Mouse (Mus musculus): ENCODE data around the gene Pcyt2. TPM values are rescaled to one million over a fixed set of nuclear protein-coding genes. Genes with fewer than 3 reads are reported as not detected.
"Not testable (repeated sequence)": the region's sequence is repeated elsewhere in the genome, so short reads cannot be mapped to it uniquely, and the experiment has no call there.

Gene Pcyt2
- polyA plus RNA-seq, 1 experiment from 2014 or later = 393 TPM

- peak; percentile 59 for ATAC-seq
- Histone ChIP-seq H3K4me2 (ENCODE audit: low read depth, low read length) (peak overlapping the region; percentile 85), H3K4me3 (ENCODE audit: low read length) (peak overlapping the region; percentile 94), H3K27ac (ENCODE audit: low read length) (peak overlapping the region; percentile 89), H3K9me3 (ENCODE audit: control insufficient read depth, low read length) (no peaks in the 10 kb centered on the region), H3K36me3 (ENCODE audit: control insufficient read depth, insufficient read depth, low read length) (peaks cover 27% of the 10 kb centered on the region), H3K9ac (ENCODE audit: low read depth, low read length) (peak overlapping the region; percentile 99), H3K4me1 (ENCODE audit: control insufficient read depth, insufficient read depth, low read length) (peaks cover 24% of the 10 kb centered on the region), H3K27me3 (replicated peaks; ENCODE audit: control insufficient read depth, insufficient read depth, low read length) (no peaks in the 10 kb centered on the region)
- WGBS = 4% methylated on average over 78 of the region's 99 CpGs
Measured at GRCm38 (mm10) chr11:120597240-120598235, 20.2 kb downstream of the Pcyt2 start.

- H3K27ac ChIP-seq (ENCODE audit: low read length) = no peak overlapping the region
- no peak overlapping the region for H3K9ac ChIP-seq (ENCODE audit: low read depth, low read length)
- peaks cover 17% of the 10 kb centered on the region for H3K36me3 ChIP-seq (ENCODE audit: control insufficient read depth, insufficient read depth, low read length)
- H3K27me3 ChIP-seq (replicated peaks; ENCODE audit: control insufficient read depth, insufficient read depth, low read length) = no peaks in the 10 kb centered on the region
- ATAC-seq = no peak
- no peak overlapping the region for H3K4me3 ChIP-seq (ENCODE audit: low read length)
- WGBS = 89% methylated on average over 6 of the region's 6 CpGs
- H3K4me2 ChIP-seq (ENCODE audit: low read depth, low read length) = no peak overlapping the region
- no peaks in the 10 kb centered on the region for H3K4me1 ChIP-seq (ENCODE audit: control insufficient read depth, insufficient read depth, low read length)
- no peaks in the 10 kb centered on the region for H3K9me3 ChIP-seq (ENCODE audit: control insufficient read depth, low read length)
Measured at GRCm38 (mm10) chr11:120588531-120588930, 29.2 kb downstream of the Pcyt2 start.

- ATAC-seq = no peak
- peaks cover 15% of the 10 kb centered on the region for H3K36me3 ChIP-seq (ENCODE audit: control insufficient read depth, insufficient read depth, low read length)
Measured at GRCm38 (mm10) chr11:120583937-120584336, 33.8 kb downstream of the Pcyt2 start.

GRCm38 (mm10) chr11:120582982-120583293, 34.8 kb downstream of the Pcyt2 start:
- not testable (repeated sequence) for H3K4me2 ChIP-seq (ENCODE audit: low read depth, low read length); H3K9ac ChIP-seq (ENCODE audit: low read depth, low read length); H3K27ac ChIP-seq (ENCODE audit: low read length); H3K9me3 ChIP-seq (ENCODE audit: control insufficient read depth, low read length); H3K4me3 ChIP-seq (ENCODE audit: low read length); H3K27me3 ChIP-seq (replicated peaks; ENCODE audit: control insufficient read depth, insufficient read depth, low read length); ATAC-seq
- WGBS = 87% methylated on average over 2 of the region's 2 CpGs
- peaks cover 25% of the 10 kb centered on the region for H3K36me3 ChIP-seq (ENCODE audit: control insufficient read depth, insufficient read depth, low read length)
- peaks cover 28% of the 10 kb centered on the region for H3K4me1 ChIP-seq (ENCODE audit: control insufficient read depth, insufficient read depth, low read length)

More at GRCm38 (mm10) chr11:120583937-120584336, 33.8 kb downstream of the Pcyt2 start:
- Histone ChIP-seq H3K4me2 (ENCODE audit: low read depth, low read length) (no peak overlapping the region), H3K27ac (ENCODE audit: low read length) (no peak overlapping the region), H3K27me3 (replicated peaks; ENCODE audit: control insufficient read depth, insufficient read depth, low read length) (no peaks in the 10 kb centered on the region), H3K4me1 (ENCODE audit: control insufficient read depth, insufficient read depth, low read length) (peaks cover 18% of the 10 kb centered on the region), H3K4me3 (ENCODE audit: low read length) (no peak overlapping the region), H3K9me3 (ENCODE audit: control insufficient read depth, low read length) (no peaks in the 10 kb centered on the region), H3K9ac (ENCODE audit: low read depth, low read length) (no peak overlapping the region)
- 97% methylated on average over 1 of the region's 1 CpGs for WGBS

GRCm38 (mm10) chr11:120582268-120582981, 35.3 kb downstream of the Pcyt2 start:
- no peak for ATAC-seq
- no peaks in the 10 kb centered on the region for H3K9me3 ChIP-seq (ENCODE audit: control insufficient read depth, low read length)
- H3K4me3 ChIP-seq (ENCODE audit: low read length) = peak overlapping the region; percentile 75
- peaks cover 29% of the 10 kb centered on the region for H3K36me3 ChIP-seq (ENCODE audit: control insufficient read depth, insufficient read depth, low read length)
- no peaks in the 10 kb centered on the region for H3K27me3 ChIP-seq (replicated peaks; ENCODE audit: control insufficient read depth, insufficient read depth, low read length)
- H3K4me2 ChIP-seq (ENCODE audit: low read depth, low read length) = peak overlapping the region; percentile 63
- peak overlapping the region; percentile 93 for H3K27ac ChIP-seq (ENCODE audit: low read length)
- H3K4me1 ChIP-seq (ENCODE audit: control insufficient read depth, insufficient read depth, low read length) = peaks cover 33% of the 10 kb centered on the region
- H3K9ac ChIP-seq (ENCODE audit: low read depth, low read length) = peak overlapping the region; percentile 94
- 70% methylated on average over 8 of the region's 8 CpGs for WGBS

- peak; percentile 40 for ATAC-seq
- Histone ChIP-seq H3K4me2 (ENCODE audit: low read depth, low read length) (peak within 1 kb of the TSS; percentile 63), H3K27me3 (replicated peaks; ENCODE audit: control insufficient read depth, insufficient read depth, low read length) (no peaks in the 10 kb centered on the region), H3K4me3 (ENCODE audit: low read length) (peak within 1 kb of the TSS; percentile 75), H3K36me3 (ENCODE audit: control insufficient read depth, insufficient read depth, low read length) (peaks cover 29% of the 10 kb centered on the region), H3K27ac (ENCODE audit: low read length) (peak within 1 kb of the TSS; percentile 93), H3K9me3 (ENCODE audit: control insufficient read depth, low read length) (no peaks in the 10 kb centered on the region), H3K4me1 (ENCODE audit: control insufficient read depth, insufficient read depth, low read length) (peaks cover 38% of the 10 kb centered on the region), H3K9ac (ENCODE audit: low read depth, low read length) (peak within 1 kb of the TSS; percentile 94)
- WGBS = 4% methylated on average over 70 of the region's 75 CpGs
Measured at GRCm38 (mm10) chr11:120581490-120582267, 36.1 kb downstream of the Pcyt2 start, which contains the start of gene Arhgdia. Gene Arhgdia (minus strand): TSS chr11:120581624.

GRCm38 (mm10) chr11:120580871-120581331, 36.8 kb downstream of the Pcyt2 start:
- WGBS = under 1% methylated on average over 37 of the region's 44 CpGs
- Histone ChIP-seq H3K27me3 (replicated peaks; ENCODE audit: control insufficient read depth, insufficient read depth, low read length) (no peaks in the 10 kb centered on the region), H3K4me1 (ENCODE audit: control insufficient read depth, insufficient read depth, low read length) (peaks cover 42% of the 10 kb centered on the region), H3K4me3 (ENCODE audit: low read length) (peak overlapping the region; percentile 75), H3K36me3 (ENCODE audit: control insufficient read depth, insufficient read depth, low read length) (peaks cover 29% of the 10 kb centered on the region), H3K9ac (ENCODE audit: low read depth, low read length) (peak overlapping the region; percentile 94), H3K27ac (ENCODE audit: low read length) (peak overlapping the region; percentile 93), H3K4me2 (ENCODE audit: low read depth, low read length) (peak overlapping the region; percentile 63), H3K9me3 (ENCODE audit: control insufficient read depth, low read length) (no peaks in the 10 kb centered on the region)
- peak; percentile 38 for ATAC-seq

- Histone ChIP-seq H3K9me3 (ENCODE audit: control insufficient read depth, low read length) (no peaks in the 10 kb centered on the region), H3K4me3 (ENCODE audit: low read length) (peak overlapping the region; percentile 75), H3K36me3 (ENCODE audit: control insufficient read depth, insufficient read depth, low read length) (peaks cover 28% of the 10 kb centered on the region), H3K4me2 (ENCODE audit: low read depth, low read length) (peak overlapping the region; percentile 63), H3K4me1 (ENCODE audit: control insufficient read depth, insufficient read depth, low read length) (peaks cover 43% of the 10 kb centered on the region), H3K27me3 (replicated peaks; ENCODE audit: control insufficient read depth, insufficient read depth, low read length) (no peaks in the 10 kb centered on the region), H3K9ac (ENCODE audit: low read depth, low read length) (peak overlapping the region; percentile 94), H3K27ac (ENCODE audit: low read length) (peak overlapping the region; percentile 93)
- no peak for ATAC-seq
- 47% methylated on average over 7 of the region's 7 CpGs for WGBS
Measured at GRCm38 (mm10) chr11:120580190-120580589, 37.5 kb downstream of the Pcyt2 start.

All from intestine, embryonic 16.5 days (tissue).